Mouse (Mus musculus) CD8-positive naive resting alpha-beta T cell, adult 57 days (primary cell): ENCODE data around the gene Cdh15. TPM values are rescaled to one million over a fixed set of nuclear protein-coding genes. Genes with fewer than 3 reads are reported as not detected.

Source experiments
- total RNA-seq: library from RNA; stranded (reverse); gene quantifications from one replicate; pipeline ENCODE4 v1.2.4, GENCODE M21; 2023

The Cdh15 gene
- not detected for total RNA-seq

DNA sequence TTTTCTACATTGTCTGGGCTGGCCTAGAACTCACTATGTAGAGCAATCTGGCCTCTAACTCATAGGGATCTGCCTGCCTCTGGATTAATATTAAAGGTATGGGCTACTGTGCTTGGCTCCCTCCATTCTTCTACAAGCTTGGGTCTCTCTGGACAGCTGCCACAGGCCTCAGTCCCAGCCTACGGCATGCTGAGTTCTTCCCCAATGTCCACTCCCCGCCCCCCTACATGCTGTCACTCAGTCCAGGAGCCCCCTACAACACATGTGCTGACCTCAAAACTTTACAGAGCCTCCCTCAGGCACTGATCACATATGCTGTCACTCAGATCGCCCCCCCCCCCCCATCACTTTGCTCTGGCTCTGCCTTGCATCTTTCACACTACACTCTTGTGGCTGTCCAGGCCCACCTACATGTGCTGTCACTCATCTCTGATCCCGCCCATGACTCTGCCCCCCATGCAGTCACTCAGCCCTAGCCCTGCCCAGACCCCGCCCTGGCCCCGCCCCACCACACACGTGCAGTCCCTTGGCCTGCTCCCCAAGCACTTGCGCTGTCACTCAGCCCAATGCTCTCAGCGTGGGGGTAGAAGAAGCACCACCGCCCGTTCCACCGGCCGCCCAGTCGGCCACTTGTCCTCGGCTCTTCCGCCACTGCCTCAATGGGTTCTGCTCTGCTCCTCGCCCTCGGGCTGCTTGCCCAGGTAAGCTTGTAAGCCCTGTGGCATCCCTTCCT is at the start of gene Cdh15:
Gene Cdh15 (plus strand): TSS at position 138 of the 733 bp plus-strand sequence.

Other genes with a start within 250 kb of the Cdh15 start
- gene Galns, start 236.5 kb upstream of the Cdh15 start, total RNA-seq: 13.4 TPM
- 42.0 TPM for gene Trappc2l, start 236.3 kb upstream of the Cdh15 start, total RNA-seq
- not detected for gene Pabpn1l, start 225.2 kb upstream of the Cdh15 start, total RNA-seq
- 6.0 TPM for gene Cbfa2t3, start 148.9 kb upstream of the Cdh15 start, total RNA-seq
- gene Acsf3, start 72.5 kb upstream of the Cdh15 start, total RNA-seq: 8.6 TPM
- gene Ankrd11, start 194.3 kb downstream of the Cdh15 start, total RNA-seq: 327 TPM
- gene Spg7, start 215.0 kb downstream of the Cdh15 start, total RNA-seq: 55.4 TPM